In genomic region chr12:36933118-36933610, GRCm38 (mm10) we compare ENCODE assay signal across 8 mouse cellular contexts.
DNase-seq lines count a peak whose midpoint lies in the region; ATAC-seq and TF ChIP-seq lines count a peak whose summit lies in the region.

No protein-coding gene starts in this region.

- intact Hi-C loops in heart, postnatal 10 days (cut with DNase I), result loop anchor here (5.0 kb wide), 2 partner anchors 179 to 211 kb away; no protein-coding TSS in a partner anchor

- no peak overlapping the region for H3K4me3 ChIP-seq in lung, embryonic 15.5 days
- no peak overlapping the region for H3K4me3 ChIP-seq in lung, adult 2 months (replicated peaks; ENCODE audit: extremely low read depth, low read depth, low read length)
- no peak overlapping the region for H3K4me3 ChIP-seq in forebrain, embryonic 10.5 days
- H3K4me3 ChIP-seq in midbrain, embryonic 14.5 days (replicated peaks; ENCODE audit: low read depth, low read length), result no peak overlapping the region

- H3K9ac ChIP-seq in lung, embryonic 15.5 days, result no peak overlapping the region
- H3K9ac ChIP-seq in midbrain, embryonic 14.5 days (replicated peaks; ENCODE audit: low read length), result no peak overlapping the region

- 0 out of 2 replicates have a peak, but pooled peaks cover 7% of the 10 kb centered on the region for H3K4me1 ChIP-seq in lung, embryonic 15.5 days
- 0 out of 2 replicates have a peak, but pooled peaks cover 2% of the 10 kb centered on the region for H3K4me1 ChIP-seq in lung, adult 2 months (ENCODE audit: control insufficient read depth, insufficient read depth, low read length)
- H3K4me1 ChIP-seq in forebrain, embryonic 10.5 days, result peaks cover 13% of the 10 kb centered on the region
- H3K4me1 ChIP-seq in midbrain, embryonic 14.5 days (ENCODE audit: control insufficient read depth, insufficient read depth, low read length), result 0 out of 2 replicates have a peak, but pooled peaks cover 4% of the 10 kb centered on the region

- TF ChIP-seq POLR2A in lung, adult 2 months (IDR thresholded peaks at IDR 0.05; ENCODE audit: borderline replicate concordance, extremely low read depth, low read depth, low read length), result no peak

- H3K36me3 ChIP-seq in lung, embryonic 15.5 days, result no peaks in the 10 kb centered on the region
- H3K36me3 ChIP-seq in forebrain, embryonic 10.5 days (replicated peaks), result no peaks in the 10 kb centered on the region
- no peaks in the 10 kb centered on the region for H3K36me3 ChIP-seq in midbrain, embryonic 14.5 days (ENCODE audit: control insufficient read depth, insufficient read depth, low read length)

- H3K27me3 ChIP-seq in lung, embryonic 15.5 days, result no peaks in the 10 kb centered on the region
- no peaks in the 10 kb centered on the region for H3K27me3 ChIP-seq in forebrain, embryonic 10.5 days (ENCODE audit: poor library complexity, severe bottlenecking)
- H3K27me3 ChIP-seq in midbrain, embryonic 14.5 days (ENCODE audit: control insufficient read depth, insufficient read depth, low read length), result no peaks in the 10 kb centered on the region

- H3K9me3 ChIP-seq in lung, embryonic 15.5 days, result no peaks in the 10 kb centered on the region
- H3K9me3 ChIP-seq in forebrain, embryonic 10.5 days, result no peaks in the 10 kb centered on the region
- no peaks in the 10 kb centered on the region for H3K9me3 ChIP-seq in midbrain, embryonic 14.5 days (ENCODE audit: control insufficient read depth, low read length)

- peak; percentile 74; the same call in 1 of the 2 replicates for ATAC-seq in lung, embryonic 15.5 days (ENCODE audit: borderline replicate concordance, extremely low read depth, low FRiP score, low TSS enrichment)
- 0 out of 2 replicates have a peak, but pooled peaks have one; percentile 37 for ATAC-seq in midbrain, embryonic 14.5 days (ENCODE audit: low FRiP score, low TSS enrichment)
- ATAC-seq in erythroid progenitor cell, adult 5-6 weeks (replicated peaks; ENCODE audit: low FRiP score, poor library complexity, severe bottlenecking), result no peak

- WGBS in lung, embryonic 15.5 days, result 4% methylated on average over 6 of the region's 6 CpGs
- WGBS in lung, adult 2 months, result 15% methylated on average over 6 of the region's 6 CpGs
- WGBS in forebrain, embryonic 10.5 days, result 6% methylated on average over 6 of the region's 6 CpGs
- 3% methylated on average over 6 of the region's 6 CpGs for WGBS in midbrain, embryonic 14.5 days

- peak overlapping the region; percentile 80 for H3K27ac ChIP-seq in lung, embryonic 15.5 days
- H3K27ac ChIP-seq in forebrain, embryonic 10.5 days, result peak overlapping the region; percentile 68
- no peak overlapping the region for H3K27ac ChIP-seq in midbrain, embryonic 14.5 days (replicated peaks; ENCODE audit: low read depth, low read length)

- H3K4me2 ChIP-seq in lung, embryonic 15.5 days, result no peak overlapping the region
- H3K4me2 ChIP-seq in midbrain, embryonic 14.5 days (ENCODE audit: low read length), result no peak overlapping the region

- DNase-seq in lung, adult 2 months, result no peak
- DNase-seq in forebrain, embryonic 10.5 days (ENCODE audit: extremely low spot score, low spot score), result no peak
- peak; percentile 60 to 69 for DNase-seq in heart, postnatal 10 days
- peak; percentile 25 for DNase-seq in midbrain, embryonic 14.5 days
- DNase-seq in layer of hippocampus, postnatal 10 days (ENCODE audit: low spot score in 2 of 2), result no peak
- DNase-seq in adrenal gland, postnatal 14 days, result no peak

- no peak for TF ChIP-seq CTCF in lung, adult 2 months (IDR thresholded peaks at IDR 0.05; ENCODE audit: insufficient read depth, low read length)

Comparison
In these comparisons a context has a peak if more than half of its experiments do, and no peak if none do; other contexts are left out.
1. DNase-seq: peak in heart, postnatal 10 days (2 of 2) and midbrain, embryonic 14.5 days (single experiment); none in lung, adult 2 months (single experiment), forebrain, embryonic 10.5 days (single experiment), layer of hippocampus, postnatal 10 days (0 of 2) and adrenal gland, postnatal 14 days (single experiment).